Mouse (Mus musculus): ENCODE data around the gene Arhgap27. TPM values are rescaled to one million over a fixed set of nuclear protein-coding genes. Genes with fewer than 3 reads are reported as not detected.
A peak's percentile ranks its signal among the peaks of the same experiment; 100 is the strongest.
"Not testable (repeated sequence)": the region's sequence is repeated elsewhere in the genome, so short reads cannot be mapped to it uniquely, and the experiment has no call there.

Arhgap27 gene
- polyA plus RNA-seq, 1 experiment from 2014 or later: 1.6 TPM

DNA sequence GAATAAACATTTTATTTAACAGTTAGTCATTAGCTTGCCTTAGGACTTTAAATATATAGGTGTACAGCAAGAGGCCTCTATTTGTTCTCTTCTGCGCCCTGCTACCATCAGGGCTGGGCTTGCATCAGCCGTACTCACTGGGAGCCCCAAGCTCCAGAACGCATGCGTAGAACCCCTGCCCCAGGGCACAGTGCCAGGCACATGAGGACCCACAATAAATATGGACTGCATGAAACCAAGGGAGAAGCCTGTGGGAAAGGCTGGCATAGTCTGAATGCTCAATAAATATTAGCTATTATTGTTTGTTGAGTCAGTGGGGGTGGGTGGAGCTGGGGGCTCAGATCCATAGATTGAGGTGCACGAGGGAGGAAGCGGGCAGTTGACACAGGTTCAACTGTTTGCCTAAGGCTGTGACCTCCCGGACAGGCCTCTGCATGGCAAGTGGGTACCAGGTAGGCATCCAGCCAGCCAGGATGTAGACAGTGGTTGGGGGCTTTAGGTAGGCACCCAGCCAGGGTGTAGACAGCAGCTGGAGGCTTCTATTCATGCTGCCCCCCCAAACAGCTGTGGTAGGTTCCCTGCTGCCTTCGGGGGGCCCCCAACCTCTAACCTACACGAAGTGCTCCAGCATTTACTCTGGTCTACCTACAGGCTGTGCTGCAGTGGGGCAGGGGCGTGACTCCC lies 31.8 kb downstream of the Arhgap27 start:
- Histone ChIP-seq H3K4me3 (replicated peaks) (no peak overlapping the region), H3K36me3 (no peaks in the 10 kb centered on the region), H3K9me3 (replicated peaks) (no peaks in the 10 kb centered on the region), H3K9ac (no peak overlapping the region), H3K27ac (no peak overlapping the region), H3K4me1 (replicated peaks) (no peaks in the 10 kb centered on the region; the same call in 1 of the 2 replicates), H3K27me3 (peaks cover 11% of the 10 kb centered on the region), H3K4me2 (no peak overlapping the region)
- WGBS (ENCODE audit: insufficient replicate concordance): 75% methylated on average over 10 of the region's 10 CpGs
- ATAC-seq (ENCODE audit: low read depth) (no peak), DNase-seq (no peak)

DNA sequence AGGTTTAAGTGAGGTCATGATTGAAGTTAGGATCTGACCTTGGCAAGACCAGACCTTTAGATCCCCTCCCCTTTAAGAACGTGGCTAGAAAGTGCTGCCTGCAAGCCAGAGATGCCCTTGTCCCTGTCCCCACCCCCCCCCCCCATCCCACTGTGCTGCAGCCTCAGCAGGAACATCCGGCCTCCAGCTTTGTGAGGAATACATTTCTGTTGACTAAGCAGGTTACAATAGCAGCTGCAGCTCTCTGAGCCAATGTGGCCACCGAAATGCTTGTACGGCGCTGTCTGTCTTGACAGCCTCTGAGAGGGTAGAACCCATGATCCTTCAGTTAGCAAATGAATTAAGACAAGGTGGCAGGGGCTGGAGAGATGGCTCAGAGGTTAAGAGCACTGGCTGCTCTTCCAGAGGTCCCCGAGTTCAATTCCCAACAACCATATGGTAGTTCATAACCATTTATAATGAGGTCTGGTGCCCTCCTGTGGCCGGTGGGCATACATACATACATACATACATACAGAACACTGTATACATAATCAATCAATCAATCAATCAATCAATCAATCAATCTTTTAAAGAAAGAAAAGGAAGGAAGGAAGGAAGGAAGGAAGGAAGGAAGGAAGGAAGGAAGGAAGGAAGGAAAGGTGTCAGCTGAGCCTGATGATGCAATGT lies 32.7 kb downstream of the Arhgap27 start:
- ATAC-seq (ENCODE audit: low read depth): no peak
- no peaks in the 10 kb centered on the region for H3K9me3 ChIP-seq (replicated peaks)
- 68% methylated on average over 7 of the region's 7 CpGs for WGBS (ENCODE audit: insufficient replicate concordance)

DNA sequence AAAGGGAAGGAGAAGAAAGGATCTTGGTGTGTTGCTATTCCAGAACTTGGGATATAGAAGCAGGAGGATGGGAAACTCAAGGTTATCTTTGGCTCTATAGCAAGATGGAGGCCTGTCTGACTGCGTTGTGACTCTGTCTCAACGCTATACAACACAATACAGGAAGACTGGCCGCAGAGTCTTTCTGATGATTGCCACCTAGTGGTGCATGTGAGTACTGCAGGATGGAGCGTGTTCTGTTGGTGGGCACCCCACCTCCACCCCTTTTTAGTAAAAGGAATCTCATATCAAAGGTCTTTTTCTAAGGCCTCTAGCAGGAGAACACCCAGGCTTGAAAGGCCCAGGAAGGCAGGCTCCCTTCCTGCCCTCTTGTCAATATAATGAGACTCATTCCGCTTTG lies 36.5 kb downstream of the Arhgap27 start:
- no peak overlapping the region for H3K9ac ChIP-seq
- DNase-seq (peak; percentile 32), ATAC-seq (ENCODE audit: low read depth) (no peak)
- H3K27me3 ChIP-seq: 0 out of 2 replicates have a peak, but pooled peaks cover 3% of the 10 kb centered on the region
- H3K4me1 ChIP-seq (replicated peaks): no peaks in the 10 kb centered on the region
- H3K4me2 ChIP-seq: no peak overlapping the region
- 18% methylated on average over 5 of the region's 5 CpGs for WGBS (ENCODE audit: insufficient replicate concordance)
- no peaks in the 10 kb centered on the region for H3K36me3 ChIP-seq
- H3K9me3 ChIP-seq (replicated peaks): no peaks in the 10 kb centered on the region
- H3K27ac ChIP-seq: no peak overlapping the region
- H3K4me3 ChIP-seq (replicated peaks): no peak overlapping the region

More for the DNA sequence above, 32.7 kb downstream of the Arhgap27 start:
- Histone ChIP-seq H3K36me3 (no peaks in the 10 kb centered on the region), H3K4me1 (replicated peaks) (no peaks in the 10 kb centered on the region; the same call in 1 of the 2 replicates), H3K27ac (no peak overlapping the region), H3K27me3 (peaks cover 11% of the 10 kb centered on the region), H3K9ac (no peak overlapping the region), H3K4me2 (no peak overlapping the region), H3K4me3 (replicated peaks) (no peak overlapping the region)
- no peak for DNase-seq

DNA sequence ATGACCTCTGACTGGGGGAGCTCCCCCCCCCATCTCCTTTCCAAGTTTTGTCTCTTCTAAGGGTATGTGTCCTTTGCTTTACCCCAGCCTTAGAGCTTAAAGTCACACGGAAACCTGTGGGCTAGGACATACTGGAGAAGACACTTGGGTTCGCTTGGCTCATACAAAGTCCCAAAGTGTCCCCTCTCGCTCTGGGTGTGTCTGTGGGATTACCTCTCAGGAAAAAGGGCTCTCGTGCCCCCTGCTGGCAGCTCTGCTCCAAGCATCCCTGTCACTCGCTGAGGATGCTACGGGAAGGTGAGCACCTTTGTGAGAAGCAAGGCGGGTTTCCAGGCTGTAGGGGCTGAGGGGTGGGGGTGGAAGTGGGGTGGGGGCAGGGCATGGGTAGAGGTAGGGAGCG lies 38.3 kb downstream of the Arhgap27 start:
- H3K9ac ChIP-seq: no peak overlapping the region
- H3K27me3 ChIP-seq: 0 out of 2 replicates have a peak, but pooled peaks cover 3% of the 10 kb centered on the region
- no peaks in the 10 kb centered on the region for H3K4me1 ChIP-seq (replicated peaks)
- DNase-seq: no peak
- WGBS (ENCODE audit: insufficient replicate concordance): 9% methylated on average over 8 of the region's 8 CpGs
- H3K27ac ChIP-seq: no peak overlapping the region
- no peaks in the 10 kb centered on the region for H3K36me3 ChIP-seq
- no peak overlapping the region for H3K4me2 ChIP-seq
- ATAC-seq (ENCODE audit: low read depth): no peak
- no peak overlapping the region for H3K4me3 ChIP-seq (replicated peaks)
- no peaks in the 10 kb centered on the region for H3K9me3 ChIP-seq (replicated peaks)

DNA sequence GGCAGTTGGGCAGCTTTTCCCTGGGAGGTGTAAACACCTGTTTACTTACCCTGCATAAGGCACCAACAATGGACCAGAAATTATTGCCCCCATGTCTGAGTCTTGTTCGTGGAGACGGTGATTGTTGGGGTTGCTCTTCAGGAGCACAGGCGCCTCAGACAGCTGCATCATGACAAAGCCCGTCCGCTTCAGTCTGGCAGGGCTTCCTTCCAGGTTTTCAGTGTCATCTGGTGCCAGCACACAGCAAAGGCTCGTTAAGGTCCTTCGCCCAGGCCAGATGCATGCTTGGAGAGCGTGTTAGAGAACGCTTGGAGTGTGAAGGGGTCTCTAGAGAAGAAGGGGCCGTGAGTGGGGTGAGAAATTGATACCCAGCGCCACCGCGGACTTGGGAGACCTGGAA lies 38.8 kb downstream of the Arhgap27 start:
- DNase-seq (no peak), ATAC-seq (ENCODE audit: low read depth) (no peak)
- WGBS (ENCODE audit: insufficient replicate concordance): 51% methylated on average over 13 of the region's 13 CpGs
- Histone ChIP-seq H3K36me3 (no peaks in the 10 kb centered on the region), H3K27ac (no peak overlapping the region), H3K9me3 (replicated peaks) (no peaks in the 10 kb centered on the region), H3K4me3 (replicated peaks) (no peak overlapping the region), H3K4me1 (replicated peaks) (no peaks in the 10 kb centered on the region), H3K4me2 (no peak overlapping the region), H3K9ac (no peak overlapping the region), H3K27me3 (peaks cover 4% of the 10 kb centered on the region; the same call in 1 of the 2 replicates)

DNA sequence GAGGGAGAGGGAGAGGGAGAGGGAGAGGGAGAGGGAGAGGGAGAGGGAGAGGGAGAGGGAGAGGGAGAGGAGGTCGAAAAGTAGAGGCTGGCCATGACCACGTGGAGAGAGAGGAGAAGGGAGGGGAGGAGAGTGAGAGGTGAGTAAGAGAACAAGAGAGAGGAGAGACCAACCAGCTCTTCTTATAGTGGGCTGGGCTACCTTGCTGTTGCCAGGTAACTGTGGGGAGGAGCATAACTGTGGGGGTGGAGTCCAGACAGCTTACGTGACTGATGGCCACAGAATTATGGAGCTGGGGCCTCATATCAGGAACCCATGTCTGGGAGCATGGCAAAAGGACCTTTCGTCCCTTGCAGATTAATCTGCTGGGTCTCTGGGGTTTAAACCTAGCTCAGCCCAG lies 40.7 kb downstream of the Arhgap27 start:
- not testable (repeated sequence) for H3K4me3 ChIP-seq (replicated peaks); H3K9ac ChIP-seq; ATAC-seq (ENCODE audit: low read depth); H3K27me3 ChIP-seq; H3K4me2 ChIP-seq; DNase-seq; H3K9me3 ChIP-seq (replicated peaks); H3K27ac ChIP-seq; H3K36me3 ChIP-seq; H3K4me1 ChIP-seq (replicated peaks)
- WGBS (ENCODE audit: insufficient replicate concordance): 32% methylated on average over 4 of the region's 4 CpGs

DNA sequence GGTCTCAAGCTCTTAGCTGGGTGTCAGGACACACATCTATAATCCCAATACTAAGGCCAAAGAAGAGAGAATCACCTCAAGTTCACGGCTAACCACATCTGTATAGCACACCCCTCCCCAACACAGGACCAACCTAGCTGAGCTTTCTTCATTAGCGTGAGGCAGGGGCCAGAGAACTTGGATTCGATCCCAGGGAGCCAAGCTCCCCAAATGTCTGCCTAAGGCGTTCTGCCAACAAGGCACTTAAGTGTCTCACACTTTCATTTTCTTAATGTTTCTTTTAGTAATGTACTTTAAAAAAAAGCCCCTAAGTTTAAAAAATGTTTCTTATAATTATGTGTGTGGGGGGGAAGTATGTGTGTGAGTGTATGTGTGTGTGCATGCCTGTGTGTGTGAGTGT lies 42.8 kb downstream of the Arhgap27 start:
- ATAC-seq (ENCODE audit: low read depth) (no peak), DNase-seq (no peak)
- H3K4me3 ChIP-seq (replicated peaks): no peak overlapping the region
- no peaks in the 10 kb centered on the region for H3K36me3 ChIP-seq
- H3K27ac ChIP-seq: no peak overlapping the region
- no peaks in the 10 kb centered on the region for H3K9me3 ChIP-seq (replicated peaks)
- 64% methylated on average over 4 of the region's 4 CpGs for WGBS (ENCODE audit: insufficient replicate concordance)
- no peaks in the 10 kb centered on the region for H3K4me1 ChIP-seq (replicated peaks)
- H3K9ac ChIP-seq: no peak overlapping the region
- no peak overlapping the region for H3K4me2 ChIP-seq
- H3K27me3 ChIP-seq: peaks cover 14% of the 10 kb centered on the region; the same call in 1 of the 2 replicates

DNA sequence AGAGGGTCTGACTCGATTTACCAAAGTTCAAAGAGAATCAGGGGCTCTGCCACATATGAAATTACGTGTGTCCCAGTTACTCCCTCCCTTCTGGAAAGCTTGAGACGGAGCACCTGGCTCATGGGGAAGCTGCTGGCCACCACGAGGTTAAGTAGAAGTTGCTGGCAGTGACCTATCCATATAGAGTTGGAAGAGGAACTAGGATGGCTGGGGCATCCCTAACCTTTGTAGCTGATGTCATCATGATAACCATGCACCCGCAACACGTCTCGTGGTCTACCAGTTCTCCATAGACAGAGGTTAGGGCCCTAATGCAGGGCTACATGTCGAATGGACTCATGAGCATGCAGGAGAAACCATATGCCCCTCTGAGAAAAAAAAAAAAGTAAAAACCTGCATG lies 43.3 kb downstream of the Arhgap27 start:
- Histone ChIP-seq H3K9me3 (replicated peaks) (no peaks in the 10 kb centered on the region), H3K27ac (no peak overlapping the region), H3K4me3 (replicated peaks) (no peak overlapping the region), H3K27me3 (peaks cover 14% of the 10 kb centered on the region; the same call in 1 of the 2 replicates), H3K4me1 (replicated peaks) (no peaks in the 10 kb centered on the region), H3K4me2 (no peak overlapping the region), H3K36me3 (no peaks in the 10 kb centered on the region), H3K9ac (no peak overlapping the region)
- DNase-seq (no peak), ATAC-seq (ENCODE audit: low read depth) (no peak)
- WGBS (ENCODE audit: insufficient replicate concordance): 48% methylated on average over 8 of the region's 8 CpGs

DNA sequence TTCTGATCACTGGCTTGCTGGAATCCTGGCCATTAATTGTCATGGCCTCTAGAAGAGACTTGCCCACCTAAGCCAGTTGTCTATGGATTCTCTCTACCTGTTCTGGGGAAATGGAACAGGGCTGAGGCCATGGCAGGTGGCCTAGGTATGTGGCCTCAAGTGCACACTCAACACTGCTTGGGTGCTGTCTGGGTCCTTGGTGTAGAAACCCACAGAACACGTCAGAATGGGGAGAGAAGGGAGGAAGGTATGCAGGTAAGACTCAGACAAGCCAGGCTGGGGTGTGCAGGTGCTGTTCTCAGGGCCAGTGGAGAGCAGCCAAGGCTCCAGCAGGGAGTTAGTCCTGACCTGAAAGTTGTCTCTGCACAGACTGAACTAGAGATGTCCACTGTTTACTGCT lies 45.5 kb downstream of the Arhgap27 start:
- no peaks in the 10 kb centered on the region for H3K4me1 ChIP-seq (replicated peaks)
- H3K9ac ChIP-seq: no peak overlapping the region
- peaks cover 11% of the 10 kb centered on the region for H3K27me3 ChIP-seq
- H3K27ac ChIP-seq: no peak overlapping the region
- H3K4me2 ChIP-seq: no peak overlapping the region
- H3K9me3 ChIP-seq (replicated peaks): no peaks in the 10 kb centered on the region
- H3K4me3 ChIP-seq (replicated peaks): no peak overlapping the region
- H3K36me3 ChIP-seq: no peaks in the 10 kb centered on the region
- 36% methylated on average over 1 of the region's 1 CpGs for WGBS (ENCODE audit: insufficient replicate concordance)
- DNase-seq: no peak
- ATAC-seq (ENCODE audit: low read depth): no peak

DNA sequence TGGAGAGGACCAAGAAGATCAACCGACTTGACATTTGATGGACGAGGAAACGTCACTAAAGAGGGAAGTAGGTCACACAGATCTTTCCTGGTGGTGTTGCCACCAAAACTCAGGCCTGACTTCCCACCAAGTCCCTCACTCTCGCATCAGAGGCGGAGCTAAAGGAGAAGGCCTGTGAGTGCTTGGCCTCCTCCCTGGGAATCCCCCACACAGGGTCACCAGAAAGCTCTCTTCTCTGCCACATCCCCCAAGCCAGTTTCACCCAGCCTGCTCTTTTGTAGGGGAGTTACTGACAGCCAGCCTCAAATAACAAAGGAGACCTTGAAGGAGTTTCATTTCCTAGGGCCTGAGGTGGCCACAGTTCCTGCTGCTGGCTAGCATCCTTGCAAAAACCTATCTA lies 48.1 kb downstream of the Arhgap27 start:
- peaks cover 31% of the 10 kb centered on the region for H3K27me3 ChIP-seq
- DNase-seq: no peak
- no peaks in the 10 kb centered on the region for H3K36me3 ChIP-seq
- no peak overlapping the region for H3K4me2 ChIP-seq
- H3K27ac ChIP-seq: no peak overlapping the region
- WGBS (ENCODE audit: insufficient replicate concordance): 43% methylated on average over 5 of the region's 5 CpGs
- no peaks in the 10 kb centered on the region for H3K9me3 ChIP-seq (replicated peaks)
- H3K4me1 ChIP-seq (replicated peaks): 0 out of 2 replicates have a peak, but pooled peaks cover 7% of the 10 kb centered on the region
- no peak overlapping the region for H3K9ac ChIP-seq
- no peak for ATAC-seq (ENCODE audit: low read depth)
- H3K4me3 ChIP-seq (replicated peaks): no peak overlapping the region

DNA sequence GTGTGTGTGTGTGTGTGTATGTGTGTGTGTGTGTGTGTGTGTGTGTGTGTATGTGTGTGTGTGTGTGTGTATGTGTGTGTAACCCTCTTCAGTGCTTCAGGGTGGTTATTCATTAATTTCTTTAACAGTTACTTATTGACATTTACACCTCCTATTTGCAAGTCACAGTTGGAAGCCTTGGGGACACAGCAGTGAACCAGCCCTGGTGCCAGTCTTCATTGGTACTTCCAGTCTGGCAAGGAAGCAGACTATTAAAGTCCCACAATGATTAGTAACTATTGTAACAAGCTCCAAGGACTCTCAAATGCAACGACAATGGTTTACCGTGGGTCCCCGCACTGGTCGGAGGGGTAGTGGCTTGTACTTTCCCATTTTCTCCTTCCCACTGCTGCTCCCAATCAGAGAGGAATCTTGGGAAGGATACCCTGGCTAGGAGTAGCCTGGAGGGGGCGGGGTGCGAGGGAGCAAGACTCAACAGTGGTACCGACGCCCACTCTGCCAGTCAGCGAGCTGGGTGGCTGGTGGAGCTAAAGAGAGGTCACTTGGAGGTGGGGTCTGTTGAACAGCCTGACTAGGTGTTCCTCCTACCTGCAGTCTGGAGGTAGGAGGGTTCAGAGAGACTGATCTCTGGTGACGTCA lies 48.6 kb downstream of the Arhgap27 start:
- no peak overlapping the region for H3K9ac ChIP-seq
- DNase-seq: no peak

More for the DNA sequence above, 48.6 kb downstream of the Arhgap27 start:
- Histone ChIP-seq H3K4me3 (replicated peaks) (no peak overlapping the region), H3K27me3 (peaks cover 31% of the 10 kb centered on the region), H3K4me1 (replicated peaks) (0 out of 2 replicates have a peak, but pooled peaks cover 7% of the 10 kb centered on the region), H3K4me2 (no peak overlapping the region), H3K27ac (no peak overlapping the region), H3K36me3 (no peaks in the 10 kb centered on the region), H3K9me3 (replicated peaks) (no peaks in the 10 kb centered on the region)
- ATAC-seq (ENCODE audit: low read depth): no peak
- 59% methylated on average over 10 of the region's 10 CpGs for WGBS (ENCODE audit: insufficient replicate concordance)
